Mouse (Mus musculus) erythroblast, embryonic 14.5 days (primary cell): ENCODE measurements around the gene AU022751.

ENCODE experiments used
- GATA1 ChIP-seq: IDR thresholded peaks from 2 replicates; pipeline ENCODE4 v1.6.1; 2012; ENCODE audit warnings: low read length, inconsistent platforms, mixed read lengths
- TAL1 ChIP-seq: IDR thresholded peaks from 3 replicates; pipeline ENCODE4 v1.6.1; 2012; ENCODE audit warnings: low read length, inconsistent platforms, mixed read lengths

DNA sequence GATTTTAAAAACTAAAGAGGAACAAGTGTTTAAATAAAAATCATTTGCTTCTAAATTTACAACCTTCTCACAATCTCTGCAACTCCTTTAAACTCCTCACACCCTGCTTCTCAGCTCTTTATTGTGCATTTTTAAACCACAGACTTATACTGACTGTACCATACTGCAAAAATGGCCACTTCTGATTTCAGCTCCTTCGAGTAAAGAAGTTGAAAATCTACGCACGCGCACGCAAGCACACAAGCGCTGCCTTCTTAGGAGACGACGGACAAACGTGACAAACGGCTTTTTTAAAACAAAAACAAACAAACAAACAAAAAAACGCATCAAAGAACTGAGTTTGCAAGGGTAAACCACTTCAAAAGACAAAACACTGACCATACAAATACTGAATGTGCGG is 8.3 kb upstream of the AU022751 start:
- no peak for TF ChIP-seq GATA1
- TF ChIP-seq TAL1, result no peak
